Mouse (Mus musculus): ENCODE results near the gene Btnl9. TPM values are rescaled to one million over a fixed set of nuclear protein-coding genes. Genes with fewer than 3 reads are reported as not detected.

Gene Btnl9
- total RNA-seq (2023), result not detected

DNA sequence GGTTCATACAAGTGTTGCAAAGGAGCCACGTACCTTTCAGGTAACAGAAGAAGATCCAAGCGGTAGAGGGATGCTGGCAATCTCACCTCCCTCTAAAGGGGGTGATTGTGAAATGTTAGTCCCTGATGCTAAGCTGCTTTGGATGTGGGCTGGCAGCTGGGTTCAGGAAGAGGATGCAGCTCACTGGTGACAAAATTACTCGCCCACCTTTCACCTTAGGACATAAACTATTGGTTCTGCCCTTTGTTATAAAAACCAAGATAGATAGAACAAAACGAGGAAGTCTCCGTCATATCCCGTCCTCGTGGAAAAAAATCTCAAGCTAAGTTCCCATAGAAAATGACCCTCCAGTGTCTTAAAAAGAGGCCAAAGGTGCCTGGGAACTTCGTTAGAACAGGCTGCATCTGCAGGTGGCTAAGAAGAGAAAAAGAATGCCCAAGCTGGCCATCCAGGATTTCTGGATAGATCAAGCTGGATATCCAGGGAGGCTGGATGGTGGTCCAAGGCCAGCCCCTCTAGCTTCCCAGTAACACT, at the start of gene Btnl9:
TSS of gene Btnl9 (minus strand) at position 205 of the 534 bp plus-strand sequence.

GRCm38 (mm10) chr11:49203129-49203768, 16.3 kb upstream of the Btnl9 start, which contains the start of gene Zfp62:
Gene Zfp62, plus strand, starts transcription at chr11:49203292.

GRCm38 (mm10) chr11:49154077-49154476, 32.9 kb downstream of the Btnl9 start, which contains the start of gene Olfr1394:
Gene Olfr1394, plus strand, starts transcription at chr11:49154377.

DNA sequence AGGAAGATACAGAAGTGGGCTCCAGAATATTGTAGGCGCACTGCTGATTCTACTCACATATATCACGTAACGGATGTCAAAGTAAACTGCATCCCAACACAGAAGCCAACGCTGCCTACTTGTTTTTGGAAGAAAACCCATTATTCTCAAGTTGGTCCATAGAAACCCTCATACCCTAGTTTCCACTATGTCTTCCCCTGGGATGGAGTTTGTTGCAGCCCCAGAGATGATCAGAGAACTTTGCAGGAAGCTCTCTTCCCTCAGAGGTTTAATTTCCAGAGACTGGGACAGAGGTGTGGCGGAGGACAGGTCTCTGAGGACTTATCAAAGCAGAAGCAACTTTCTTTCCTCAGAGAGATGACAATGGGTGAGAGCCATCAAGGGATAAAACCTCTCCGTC, 45.0 kb downstream of the Btnl9 start, which contains the start of gene Olfr1395:
TSS of gene Olfr1395 (plus strand) at position 301 of the 400 bp plus-strand sequence.

Other genes starting within 250 kb of the Btnl9 start
- gene Psme2b, start 241.0 kb downstream of the Btnl9 start, total RNA-seq (2023), result 32.2 TPM
- 1.0 TPM for gene Olfr56, start 208.3 kb downstream of the Btnl9 start, total RNA-seq (2023)
- 63.7 TPM for gene 9930111J21Rik1, start 207.8 kb downstream of the Btnl9 start, total RNA-seq (2023)
- gene Gm12185, start 194.9 kb downstream of the Btnl9 start, total RNA-seq (2023), result 50.9 TPM
- gene Tgtp1, start 193.0 kb downstream of the Btnl9 start, total RNA-seq (2023), result 115 TPM
- 77.4 TPM for gene 9930111J21Rik2, start 135.9 kb downstream of the Btnl9 start, total RNA-seq (2023)
- 86.7 TPM for gene Tgtp2, start 123.0 kb downstream of the Btnl9 start, total RNA-seq (2023)
- 138 TPM for gene Ifi47, start 110.6 kb downstream of the Btnl9 start, total RNA-seq (2023)
- gene Olfr1396, start 72.3 kb downstream of the Btnl9 start, total RNA-seq (2023), result not detected
- gene Olfr1395, start 44.9 kb downstream of the Btnl9 start, total RNA-seq (2023), result not detected
- not detected for gene Olfr1394, start 32.8 kb downstream of the Btnl9 start, total RNA-seq (2023)
- 85.6 TPM for gene Zfp62, start 16.1 kb upstream of the Btnl9 start, total RNA-seq (2023)
- 45.5 TPM for gene Mgat1, start 57.0 kb upstream of the Btnl9 start, total RNA-seq (2023)
- not detected for gene Olfr1393, start 91.1 kb upstream of the Btnl9 start, total RNA-seq (2023)
- not detected for gene Olfr1392, start 98.1 kb upstream of the Btnl9 start, total RNA-seq (2023)
- not detected for gene Olfr10, start 117.6 kb upstream of the Btnl9 start, total RNA-seq (2023)
- not detected for gene Olfr1391, start 135.6 kb upstream of the Btnl9 start, total RNA-seq (2023)
- gene Olfr1390, start 148.0 kb upstream of the Btnl9 start, total RNA-seq (2023), result not detected
- gene Olfr1389, start 235.9 kb upstream of the Btnl9 start, total RNA-seq (2023), result not detected
- not detected for gene Olfr1388, start 249.5 kb upstream of the Btnl9 start, total RNA-seq (2023)